Mouse (Mus musculus): ENCODE results near the gene Ube2o.
A peak's percentile ranks its signal among the peaks of the same experiment; 100 is the strongest.

Ube2o gene

DNA sequence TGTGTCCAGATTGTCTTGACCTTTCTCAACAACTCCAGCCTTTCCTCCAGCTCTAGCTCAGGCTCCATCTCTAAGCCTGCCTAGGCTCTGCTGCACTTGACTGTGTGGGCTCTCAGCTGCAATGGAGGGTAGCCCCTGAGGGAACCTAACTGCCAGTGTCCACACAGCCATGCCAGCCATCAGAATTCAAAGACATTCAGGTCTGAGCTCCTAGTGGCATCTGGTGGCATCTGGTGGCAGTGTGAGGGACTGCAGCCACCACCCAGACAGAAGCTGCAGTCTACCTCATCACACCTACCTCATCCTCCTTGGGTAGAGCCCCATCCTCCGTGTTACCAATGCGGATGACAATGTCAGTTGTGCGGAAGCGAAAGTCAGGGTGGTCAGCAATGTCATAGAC is 38.1 kb downstream of the Ube2o start:
- DNase-seq (ENCODE audit: low spot score in 2 of 2): no peak

- no peak for DNase-seq (ENCODE audit: low spot score in 2 of 2)
These were observed 40.1 kb downstream of the Ube2o start for GRCm38 (mm10) chr11:116541183-116541582.

- DNase-seq (ENCODE audit: low spot score in 2 of 2): no peak
These were observed 43.0 kb downstream of the Ube2o start for GRCm38 (mm10) chr11:116538142-116538735.

DNA sequence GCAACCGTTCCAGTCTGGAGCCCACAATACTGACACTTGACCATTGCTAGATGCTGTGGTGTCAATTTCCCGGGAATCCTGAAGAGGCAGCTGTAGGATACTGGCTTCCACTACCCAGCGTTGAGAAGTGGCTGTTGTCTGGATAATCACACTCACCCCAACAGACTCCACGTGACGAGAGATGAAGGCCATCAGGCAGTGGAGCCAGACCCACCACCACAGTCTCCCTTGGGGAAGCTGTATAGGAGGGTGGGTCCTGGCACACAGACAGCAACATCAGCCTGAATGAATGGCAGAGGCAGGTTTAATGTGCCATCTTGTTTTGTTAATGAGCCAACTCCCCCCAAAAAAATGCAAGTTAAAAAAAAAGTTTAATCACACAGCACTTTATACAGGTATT is 43.9 kb downstream of the Ube2o start:
- no peak for DNase-seq (ENCODE audit: low spot score in 2 of 2)

DNA sequence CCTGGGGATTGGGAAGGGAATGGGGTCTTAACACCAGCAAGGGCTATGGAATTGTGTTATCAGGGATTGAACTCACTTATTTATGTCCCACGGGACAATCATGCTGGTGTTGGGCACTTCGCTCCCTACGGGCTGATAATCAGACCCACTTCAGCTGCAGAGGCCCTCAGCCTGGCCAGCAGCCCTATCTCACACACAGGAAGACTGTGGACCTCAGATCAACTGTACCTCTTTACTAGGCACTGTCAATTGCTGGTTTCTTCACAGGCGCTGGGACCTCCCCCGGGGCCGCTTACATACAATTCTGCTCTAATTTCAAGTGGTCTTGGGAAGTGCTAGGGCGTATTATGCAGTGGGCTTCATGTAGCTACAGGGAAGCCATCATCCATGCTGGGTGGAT is 44.6 kb downstream of the Ube2o start:
- no peak for DNase-seq (ENCODE audit: low spot score in 2 of 2)

- peak; percentile 26 to 43 for DNase-seq (ENCODE audit: low spot score in 2 of 2)
These were observed 46.9 kb downstream of the Ube2o start for GRCm38 (mm10) chr11:116534154-116534865.

DNA sequence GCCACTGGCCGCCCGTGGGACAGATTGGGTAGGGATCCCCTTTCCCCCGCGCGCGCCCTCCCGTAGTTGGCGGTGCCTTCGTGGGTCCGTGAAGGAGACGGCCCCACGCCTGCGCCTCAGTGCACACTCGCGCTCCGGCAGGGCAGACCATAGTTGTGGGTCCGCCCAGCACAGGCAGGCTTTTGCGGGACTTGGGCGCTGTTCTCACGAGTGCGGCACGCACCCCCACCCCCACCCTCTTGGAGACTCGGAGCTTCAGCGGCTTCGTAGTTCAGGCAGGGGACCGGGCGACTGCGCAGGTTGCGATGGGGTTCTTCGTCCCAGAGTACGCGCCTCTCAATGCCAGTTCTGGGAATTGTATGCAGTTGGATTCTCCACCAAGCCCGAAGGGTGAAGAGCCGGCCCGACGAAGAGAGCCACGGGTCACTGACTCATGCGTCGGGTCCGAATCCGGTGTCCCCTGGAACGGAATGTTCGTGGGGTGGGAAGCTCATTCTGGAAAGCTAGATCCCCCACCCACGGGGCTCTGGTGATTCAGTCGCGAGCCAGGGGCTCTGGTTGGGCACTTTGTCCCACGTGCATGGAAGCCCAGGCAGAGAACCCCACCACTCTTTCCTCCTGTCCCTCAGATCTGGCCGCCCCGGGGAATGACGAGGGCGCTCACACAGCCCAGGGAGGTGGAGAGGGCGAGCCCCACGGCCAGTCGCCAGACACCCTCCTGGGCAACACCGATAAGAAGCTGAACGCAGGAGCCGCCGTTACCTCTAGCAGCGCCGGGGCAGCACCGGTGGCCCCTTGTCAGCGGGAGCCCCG is 47.7 kb downstream of the Ube2o start:
- no peak for DNase-seq (ENCODE audit: low spot score in 2 of 2)

GRCm38 (mm10) chr11:116532810-116533338 is 48.4 kb downstream of the Ube2o start:
- peak in 1 of 2 experiments; percentile 34 for DNase-seq (ENCODE audit: low spot score in 2 of 2)

- no peak for DNase-seq (ENCODE audit: low spot score in 2 of 2)
These were observed 48.9 kb downstream of the Ube2o start for GRCm38 (mm10) chr11:116532262-116532809.

DNA sequence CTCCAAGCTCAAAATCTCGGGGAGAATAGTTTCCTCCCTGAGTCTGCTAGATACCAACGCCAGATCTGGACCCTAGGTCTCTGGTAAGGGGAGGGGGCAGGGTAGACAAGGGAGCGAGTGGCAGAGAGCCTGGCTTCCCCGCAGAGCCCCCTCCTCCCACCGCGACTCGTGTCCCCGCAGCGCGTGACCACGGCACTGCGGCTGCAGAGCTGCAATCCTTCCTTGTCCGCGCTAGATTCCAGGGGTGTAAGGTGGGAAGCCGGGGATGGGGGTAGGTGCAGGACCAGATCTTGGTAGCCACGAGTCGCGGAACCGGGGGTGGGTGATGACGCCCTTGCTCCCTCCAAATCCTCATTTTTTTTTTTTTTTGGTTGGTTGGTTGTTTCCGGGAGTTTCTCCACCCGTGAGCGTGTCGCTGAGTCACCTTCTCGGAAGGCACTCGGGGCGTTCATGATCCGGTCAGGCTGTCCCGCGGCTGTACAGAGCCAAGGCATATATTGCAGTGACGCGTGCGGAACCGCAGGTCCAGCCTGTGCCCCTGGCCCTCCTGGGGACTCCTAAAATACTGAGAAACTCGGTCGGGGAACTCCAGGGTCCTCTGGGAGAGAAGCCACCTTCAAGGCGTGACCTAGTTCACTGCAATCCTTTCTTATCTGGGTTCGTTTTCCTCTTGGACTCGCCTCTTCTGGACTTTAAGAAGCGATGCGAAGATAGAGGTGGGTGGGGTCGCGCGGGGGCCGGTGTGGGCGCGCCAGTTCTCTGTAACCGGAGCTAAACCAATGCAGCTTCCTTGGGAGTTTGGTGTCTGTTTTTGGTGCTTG is 49.7 kb downstream of the Ube2o start:
- no peak for DNase-seq (ENCODE audit: low spot score in 2 of 2)

GRCm38 (mm10) chr11:116530187-116531147 is 50.8 kb downstream of the Ube2o start, which contains the start of gene Sphk1:
Gene Sphk1 (plus strand): TSS chr11:116530925.
- DNase-seq (ENCODE audit: low spot score in 2 of 2): no peak

- DNase-seq (ENCODE audit: low spot score in 2 of 2): no peak
These were observed 52.5 kb downstream of the Ube2o start for GRCm38 (mm10) chr11:116528636-116529320.

- no peak for DNase-seq (ENCODE audit: low spot score in 2 of 2)
These were observed 57.5 kb downstream of the Ube2o start for GRCm38 (mm10) chr11:116523699-116524189.

- DNase-seq (ENCODE audit: low spot score in 2 of 2): no peak
These were observed 58.2 kb downstream of the Ube2o start for GRCm38 (mm10) chr11:116522886-116523698.

GRCm38 (mm10) chr11:116522046-116522445 is 59.2 kb downstream of the Ube2o start:
- DNase-seq (ENCODE audit: low spot score in 2 of 2): no peak

GRCm38 (mm10) chr11:116521143-116521542 is 60.1 kb downstream of the Ube2o start:
- DNase-seq (ENCODE audit: low spot score in 2 of 2): no peak

- no peak for DNase-seq (ENCODE audit: low spot score in 2 of 2)
These were observed 62.8 kb downstream of the Ube2o start for GRCm38 (mm10) chr11:116518482-116518881.

GRCm38 (mm10) chr11:116515330-116516020 is 65.8 kb downstream of the Ube2o start:
- no peak for DNase-seq (ENCODE audit: low spot score in 2 of 2)
